Mouse (Mus musculus) cerebellum, adult 2 months (tissue): ENCODE results near the gene Hils1.

Source experiments
- CTCF ChIP-seq: fragments of 200-500 bp; IDR thresholded peaks from 2 replicates; pipeline ENCODE4 v1.5.1; 2011; ENCODE audit warnings: low read depth, mild to moderate bottlenecking, control low read depth, low read length, moderate library complexity, borderline replicate concordance; ENCODE audit not compliant: insufficient read depth
- POLR2A ChIP-seq: fragments of 200-500 bp; IDR thresholded peaks from 2 replicates; pipeline ENCODE4 v1.6.1; 2011; ENCODE audit warnings: low read length, control low read depth, borderline replicate concordance; ENCODE audit not compliant: insufficient read depth

- TF ChIP-seq CTCF (peak; percentile 96), POLR2A (peak; percentile 90)
These were observed 11.6 kb downstream of the Hils1 start for GRCm38 (mm10) chr11:94978947-94979346.
